In the genomic region with DNA sequence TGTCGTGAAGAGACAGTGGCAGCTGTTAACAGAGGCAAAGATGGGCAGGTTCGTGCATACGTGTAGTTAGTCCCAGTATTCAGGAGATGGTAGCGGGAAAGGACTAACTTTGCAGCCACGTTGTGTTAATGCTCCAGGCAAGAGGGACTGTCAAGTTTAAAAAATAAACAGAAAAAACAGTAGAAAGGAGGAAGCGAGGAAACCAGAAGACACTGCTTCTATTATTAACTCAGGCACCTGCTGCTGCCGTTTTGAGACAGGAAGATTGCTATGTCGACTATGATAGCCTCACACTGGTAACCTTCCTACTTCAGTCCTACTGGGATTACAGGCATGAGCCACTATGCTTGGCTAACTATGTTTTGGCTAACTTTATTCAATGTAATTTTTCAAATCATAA, we compare ENCODE assay signal across 29 mouse cellular contexts. TPM values are rescaled to one million over a fixed set of nuclear protein-coding genes. Genes with fewer than 3 reads are reported as not detected.
"Had no signal": no experiment of that assay in that cellular context is flagged by ENCODE, and none has a peak within 500 bp of the region (broad histone marks: within the 10 kb centered on the region; RNA-seq: fewer than 3 reads in every experiment).

No protein-coding gene starts in this region.

- H3K27ac ChIP-seq: kidney, embryonic 15.5 days; limb, embryonic 12.5 days; limb, embryonic 15.5 days; liver, embryonic 14.5 days; macrophage; midbrain, embryonic 13.5 days; neural tube, embryonic 12.5 days; neural tube, embryonic 15.5 days; stomach, postnatal 0 days had no signal

- H3K27me3 ChIP-seq: kidney, embryonic 15.5 days; limb, embryonic 12.5 days; limb, embryonic 15.5 days; midbrain, embryonic 13.5 days; neural tube, embryonic 12.5 days; neural tube, embryonic 15.5 days had no signal

- H3K9me3 ChIP-seq: kidney, embryonic 15.5 days; limb, embryonic 12.5 days; limb, embryonic 15.5 days; midbrain, embryonic 13.5 days; neural tube, embryonic 12.5 days; neural tube, embryonic 15.5 days had no signal

- H3K4me1 ChIP-seq: kidney, embryonic 15.5 days; limb, embryonic 12.5 days; limb, embryonic 15.5 days; midbrain, embryonic 13.5 days; neural tube, embryonic 12.5 days; neural tube, embryonic 15.5 days had no signal

- H3K9ac ChIP-seq: kidney, embryonic 15.5 days; limb, embryonic 12.5 days; limb, embryonic 15.5 days; liver, embryonic 14.5 days; liver, postnatal 0 days; lung, embryonic 14.5 days; midbrain, embryonic 13.5 days; neural tube, embryonic 12.5 days; neural tube, embryonic 15.5 days had no signal

- H3K4me3 ChIP-seq: kidney, embryonic 15.5 days; limb, embryonic 12.5 days; limb, embryonic 15.5 days; midbrain, embryonic 13.5 days; neural tube, embryonic 12.5 days; neural tube, embryonic 15.5 days had no signal

- DNase-seq: kidney, adult 11 months; kidney, adult 8-10 months; kidney, postnatal 10 days; kidney, postnatal 36 days; layer of hippocampus, postnatal 36 days; left cerebral cortex, postnatal 4 days; liver, postnatal 0 days; lung, embryonic 14.5 days; right cerebral cortex, adult 18-20 months; right cerebral cortex, postnatal 14 days; right cerebral cortex, postnatal 4 days; thymus, postnatal 36 days had no signal

- H3K4me2 ChIP-seq: kidney, embryonic 15.5 days; limb, embryonic 12.5 days; limb, embryonic 15.5 days; liver, embryonic 11.5 days; lung, embryonic 14.5 days; midbrain, embryonic 13.5 days; neural tube, embryonic 12.5 days; neural tube, embryonic 15.5 days had no signal

RNA-seq across cellular contexts. Expression of a gene that starts 24.9 kb away (rescaled TPM):
- total RNA-seq: layer of hippocampus, adult 8-10 months; layer of hippocampus, postnatal 10 days; layer of hippocampus, postnatal 36 days; left cerebral cortex, postnatal 14 days; left cerebral cortex, postnatal 4 days; megakaryocyte, adult 5-6 weeks had no signal
- polyA plus RNA-seq: kidney, embryonic 15.5 days; limb, embryonic 12.5 days; limb, embryonic 15.5 days; liver, embryonic 11.5 days; liver, embryonic 14.5 days; liver, postnatal 0 days; lung, embryonic 14.5 days; lung, postnatal 0 days; macrophage; midbrain, embryonic 13.5 days; midbrain, embryonic 16.5 days; neural tube, embryonic 12.5 days; neural tube, embryonic 15.5 days; stomach, embryonic 14.5 days; stomach, postnatal 0 days had no signal
